In the genomic region with DNA sequence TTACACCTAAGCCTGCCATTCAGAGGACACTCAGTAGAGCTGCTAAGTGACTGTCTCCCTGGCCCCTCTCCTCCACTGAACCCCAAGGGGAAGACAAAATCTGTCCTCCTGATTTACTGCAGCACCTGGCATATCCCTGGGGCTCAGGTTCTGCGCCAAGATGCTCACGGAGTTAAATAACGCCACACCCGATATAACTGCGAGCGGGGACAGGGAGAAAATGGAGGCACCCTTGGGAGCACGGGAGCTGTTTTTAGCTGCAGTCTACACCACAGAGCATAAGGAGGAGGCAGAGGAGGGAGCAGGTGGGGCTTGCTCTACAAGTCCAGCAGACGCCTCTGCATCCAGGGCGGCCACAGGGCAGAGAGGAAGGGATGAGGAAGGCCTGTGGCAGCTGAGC, we compare ENCODE assay signal across 26 mouse cellular contexts. TPM values are rescaled to one million over a fixed set of nuclear protein-coding genes. Genes with fewer than 3 reads are reported as not detected.
DNase-seq lines count a peak whose midpoint lies in the region; ATAC-seq lines count a peak whose summit lies in the region.
"Had no signal": no experiment of that assay in that cellular context is flagged by ENCODE, and none has a peak within 500 bp of the region (broad histone marks: within the 10 kb centered on the region; RNA-seq: fewer than 3 reads in every experiment).

No protein-coding gene starts in this region.

- ATAC-seq in kidney, embryonic 14.5 days (ENCODE audit: low FRiP score, low TSS enrichment) = 0 out of 2 replicates have a peak, but pooled peaks have one; percentile 15
- no peak for ATAC-seq in kidney, embryonic 15.5 days (replicated peaks; ENCODE audit: low FRiP score)
- ATAC-seq: forebrain, embryonic 15.5 days; hindbrain, postnatal 0 days; intestine, embryonic 15.5 days; midbrain, embryonic 16.5 days had no signal

- intact Hi-C loops in left cerebral cortex, postnatal 4 days (cut with DNase I) = no loop called here

- H3K4me3 ChIP-seq in kidney, embryonic 14.5 days (ENCODE audit: low read length) = no peak overlapping the region
- no peak overlapping the region for H3K4me3 ChIP-seq in kidney, embryonic 15.5 days (replicated peaks)
- H3K4me3 ChIP-seq: forebrain, embryonic 10.5 days; forebrain, embryonic 15.5 days; intestine, embryonic 15.5 days; limb, embryonic 12.5 days; liver, embryonic 15.5 days; midbrain, embryonic 10.5 days had no signal

- no peaks in the 10 kb centered on the region for H3K27me3 ChIP-seq in kidney, embryonic 14.5 days (ENCODE audit: control insufficient read depth, insufficient read depth, low read length)
- no peaks in the 10 kb centered on the region for H3K27me3 ChIP-seq in kidney, embryonic 15.5 days
- H3K27me3 ChIP-seq: forebrain, embryonic 15.5 days; intestine, embryonic 15.5 days; limb, embryonic 12.5 days; liver, embryonic 15.5 days had no signal

- H3K4me2 ChIP-seq in kidney, embryonic 14.5 days (replicated peaks; ENCODE audit: low read depth, low read length) = no peak overlapping the region
- no peak overlapping the region for H3K4me2 ChIP-seq in kidney, embryonic 15.5 days
- H3K4me2 ChIP-seq: forebrain, embryonic 15.5 days; intestine, embryonic 15.5 days; limb, embryonic 12.5 days; liver, embryonic 15.5 days; lung, embryonic 14.5 days had no signal

- H3K27ac ChIP-seq in kidney, embryonic 14.5 days (ENCODE audit: low read depth, low read length) = no peak overlapping the region
- no peak overlapping the region for H3K27ac ChIP-seq in kidney, embryonic 15.5 days
- H3K27ac ChIP-seq: forebrain, embryonic 10.5 days; forebrain, embryonic 15.5 days; hindbrain, postnatal 0 days; intestine, embryonic 15.5 days; limb, embryonic 12.5 days; liver, embryonic 15.5 days; midbrain, embryonic 10.5 days had no signal

- peak; percentile 45 for DNase-seq in cerebellum, adult 9-11 months
- no peak for DNase-seq in cerebellum, adult 11 months
- DNase-seq in gastrocnemius, adult 8-10 months (ENCODE audit: low spot score in 2 of 2) = peak; percentile 59 to 74
- no peak for DNase-seq in left cerebral cortex, postnatal 4 days
- DNase-seq in thymus, postnatal 4 days = no peak
- DNase-seq: adrenal gland, postnatal 25 days; B cell, adult 2 months; heart, postnatal 14 days; kidney, adult 8-10 months; kidney, postnatal 14 days; layer of hippocampus, adult 9-11 months; lung, embryonic 14.5 days; lung, postnatal 14 days; right cerebral cortex, postnatal 25 days; spleen, adult 18-20 months; thymus, postnatal 14 days had no signal

- H3K9ac ChIP-seq in kidney, embryonic 14.5 days (ENCODE audit: low read depth, low read length) = no peak overlapping the region
- H3K9ac ChIP-seq in kidney, embryonic 15.5 days = no peak overlapping the region
- H3K9ac ChIP-seq: forebrain, embryonic 15.5 days; intestine, embryonic 15.5 days; limb, embryonic 12.5 days; liver, embryonic 15.5 days; lung, embryonic 14.5 days had no signal

- peaks cover 4% of the 10 kb centered on the region for H3K36me3 ChIP-seq in kidney, embryonic 14.5 days (ENCODE audit: control insufficient read depth, insufficient read depth, low read length)
- H3K36me3 ChIP-seq in kidney, embryonic 15.5 days = peaks cover 6% of the 10 kb centered on the region; the same call in 1 of the 2 replicates
- H3K36me3 ChIP-seq: forebrain, embryonic 15.5 days; intestine, embryonic 15.5 days had no signal

- 88% methylated on average over 9 of the region's 9 CpGs for WGBS in kidney, embryonic 14.5 days
- 82% methylated on average over 9 of the region's 9 CpGs for WGBS in kidney, embryonic 15.5 days

- peaks cover 7% of the 10 kb centered on the region; the same call in 1 of the 2 replicates for H3K4me1 ChIP-seq in kidney, embryonic 14.5 days (ENCODE audit: control insufficient read depth, insufficient read depth, low read length)
- H3K4me1 ChIP-seq in kidney, embryonic 15.5 days = peaks cover 14% of the 10 kb centered on the region
- H3K4me1 ChIP-seq: forebrain, embryonic 15.5 days; intestine, embryonic 15.5 days; liver, embryonic 15.5 days had no signal

- H3K9me3 ChIP-seq in kidney, embryonic 14.5 days (ENCODE audit: control insufficient read depth, low read length) = no peaks in the 10 kb centered on the region
- H3K9me3 ChIP-seq in kidney, embryonic 15.5 days (replicated peaks) = no peaks in the 10 kb centered on the region
- H3K9me3 ChIP-seq: forebrain, embryonic 10.5 days; forebrain, embryonic 15.5 days; intestine, embryonic 15.5 days; limb, embryonic 12.5 days; liver, embryonic 15.5 days; midbrain, embryonic 10.5 days had no signal

RNA-seq across cellular contexts. Expression of a gene that starts 19.8 kb away (rescaled TPM):
- 85.6 and 93.3 TPM in 2 replicates for polyA plus RNA-seq in kidney, embryonic 14.5 days (2014; fragmentation: Nextera tagmentation; extraction: Ambion mirVana)
- polyA plus RNA-seq in kidney, embryonic 15.5 days (2015; fragmentation: Nextera tagmentation; extraction: Ambion mirVana) = 83.0 and 84.2 TPM in 2 replicates
- total RNA-seq in gastrocnemius, adult 8-10 months (2022) = 100 to 1,000 TPM; 322 to 345 (median 328) TPM
- 100 to 1,000 TPM; 120 to 128 TPM for total RNA-seq in left cerebral cortex, postnatal 4 days (2021)

Comparison
In these comparisons a context has a peak if more than half of its experiments do, and no peak if none do; other contexts are left out.
1. DNase-seq: peak in cerebellum, adult 9-11 months (single experiment) and gastrocnemius, adult 8-10 months (2 of 2); none in cerebellum, adult 11 months (single experiment), left cerebral cortex, postnatal 4 days (single experiment) and thymus, postnatal 4 days (single experiment).